Comparison of ENCODE assay signal across 9 mouse cellular contexts in genomic region chr4:125123279-125123671, GRCm38 (mm10). TPM values are rescaled to one million over a fixed set of nuclear protein-coding genes. Genes with fewer than 3 reads are reported as not detected.
DNase-seq lines count a peak whose midpoint lies in the region; ATAC-seq lines count a peak whose summit lies in the region.
"Had no signal": no experiment of that assay in that cellular context is flagged by ENCODE, and none has a peak within 500 bp of the region (broad histone marks: within the 10 kb centered on the region; RNA-seq: fewer than 3 reads in every experiment).

No protein-coding gene starts in this region.

- no peaks in the 10 kb centered on the region for H3K9me3 ChIP-seq in heart, embryonic 11.5 days (replicated peaks; ENCODE audit: control insufficient read depth, low read length)
- H3K9me3 ChIP-seq in limb, embryonic 12.5 days: no peaks in the 10 kb centered on the region
- H3K9me3 ChIP-seq: midbrain, embryonic 15.5 days had no signal

- no peak overlapping the region for H3K27ac ChIP-seq in heart, embryonic 11.5 days (ENCODE audit: low read depth, low read length)
- no peak overlapping the region for H3K27ac ChIP-seq in limb, embryonic 12.5 days
- H3K27ac ChIP-seq: midbrain, embryonic 15.5 days had no signal

- H3K36me3 ChIP-seq in heart, embryonic 11.5 days (ENCODE audit: control insufficient read depth, insufficient read depth, low read length): no peaks in the 10 kb centered on the region
- no peaks in the 10 kb centered on the region for H3K36me3 ChIP-seq in limb, embryonic 12.5 days
- H3K36me3 ChIP-seq: midbrain, embryonic 15.5 days had no signal

- no peak for ATAC-seq in heart, embryonic 11.5 days (replicated peaks; ENCODE audit: insufficient number of reproducible peaks, low FRiP score, low TSS enrichment)
- no peak for ATAC-seq in limb, embryonic 12.5 days (ENCODE audit: insufficient number of reproducible peaks, insufficient read depth, low FRiP score, low TSS enrichment, low read depth)
- ATAC-seq: midbrain, embryonic 15.5 days had no signal

- DNase-seq in 3134 (ENCODE audit: extremely low read depth, insufficient read length, low spot score): peak; percentile 72
- DNase-seq in 3T3-L1 (ENCODE audit: low read depth, low spot score): peak; percentile 80
- DNase-seq in urinary bladder, postnatal 14 days (ENCODE audit: low spot score): no peak
- no peak for DNase-seq in layer of hippocampus, adult 9-11 months
- DNase-seq in frontal cortex, postnatal 14 days (ENCODE audit: low spot score in 2 of 2): no peak
- no peak for DNase-seq in testis, postnatal 10 days (ENCODE audit: low spot score)

- 78% methylated on average over 7 of the region's 7 CpGs for WGBS in heart, embryonic 11.5 days (ENCODE audit: insufficient replicate concordance)
- 70% methylated on average over 7 of the region's 7 CpGs for WGBS in limb, embryonic 12.5 days

- H3K27me3 ChIP-seq in heart, embryonic 11.5 days (ENCODE audit: control insufficient read depth, insufficient read depth, low read length): no peaks in the 10 kb centered on the region
- peaks cover 53% of the 10 kb centered on the region for H3K27me3 ChIP-seq in limb, embryonic 12.5 days

- H3K4me1 ChIP-seq in heart, embryonic 11.5 days (ENCODE audit: control insufficient read depth, insufficient read depth, low read length): peaks cover 39% of the 10 kb centered on the region
- peaks cover 28% of the 10 kb centered on the region for H3K4me1 ChIP-seq in limb, embryonic 12.5 days (replicated peaks)

- no peak overlapping the region for H3K4me3 ChIP-seq in heart, embryonic 11.5 days (ENCODE audit: low read depth, low read length)
- H3K4me3 ChIP-seq in limb, embryonic 12.5 days (replicated peaks): no peak overlapping the region
- H3K4me3 ChIP-seq: midbrain, embryonic 15.5 days had no signal

- H3K4me2 ChIP-seq in heart, embryonic 11.5 days: peak overlapping the region; percentile 29
- H3K4me2 ChIP-seq in limb, embryonic 12.5 days: no peak overlapping the region
- H3K4me2 ChIP-seq: midbrain, embryonic 15.5 days had no signal

- H3K9ac ChIP-seq in heart, embryonic 11.5 days (ENCODE audit: low read depth, low read length): 0 out of 2 replicates have a peak overlapping the region, but pooled peaks have one; percentile 30
- 0 out of 2 replicates have a peak overlapping the region, but pooled peaks have one; percentile 40 for H3K9ac ChIP-seq in limb, embryonic 12.5 days (replicated peaks)
- H3K9ac ChIP-seq: midbrain, embryonic 15.5 days had no signal

RNA-seq across cellular contexts. Expression of gene Zc3h12a, which starts 4.4 kb away (rescaled TPM):
- 1.1 TPM in 2 replicates for polyA plus RNA-seq in heart, embryonic 11.5 days (2014; fragmentation: Nextera tagmentation; extraction: Ambion mirVana)
- 0.24 and 0.32 TPM in 2 replicates for polyA plus RNA-seq in limb, embryonic 12.5 days (2016; fragmentation: Nextera tagmentation; extraction: Ambion mirVana)

RNA-seq across cellular contexts. Expression of gene Meaf6, which starts 38.3 kb away (rescaled TPM):
- polyA plus RNA-seq in heart, embryonic 11.5 days (2014; fragmentation: Nextera tagmentation; extraction: Ambion mirVana): 53.4 and 55.4 TPM in 2 replicates
- polyA plus RNA-seq in limb, embryonic 12.5 days (2016; fragmentation: Nextera tagmentation; extraction: Ambion mirVana): 74.6 and 76.9 TPM in 2 replicates

RNA-seq across cellular contexts. Expression of gene Snip1, which starts 56.8 kb away (rescaled TPM):
- 20.6 and 20.8 TPM in 2 replicates for polyA plus RNA-seq in heart, embryonic 11.5 days (2014; fragmentation: Nextera tagmentation; extraction: Ambion mirVana)
- 39.6 and 40.9 TPM in 2 replicates for polyA plus RNA-seq in limb, embryonic 12.5 days (2016; fragmentation: Nextera tagmentation; extraction: Ambion mirVana)

RNA-seq across cellular contexts. Expression of gene Dnali1, which starts 57.8 kb away (rescaled TPM):
- 0.14 and 0.20 TPM in 2 replicates for polyA plus RNA-seq in heart, embryonic 11.5 days (2014; fragmentation: Nextera tagmentation; extraction: Ambion mirVana)
- not detected in 2 replicates for polyA plus RNA-seq in limb, embryonic 12.5 days (2016; fragmentation: Nextera tagmentation; extraction: Ambion mirVana)

Comparison
In these comparisons a context has a peak if more than half of its experiments do, and no peak if none do; other contexts are left out.
1. DNase-seq: peak in 3134 (single experiment) and 3T3-L1 (single experiment); none in urinary bladder, postnatal 14 days (single experiment), layer of hippocampus, adult 9-11 months (single experiment), frontal cortex, postnatal 14 days (0 of 2) and testis, postnatal 10 days (single experiment).